Mouse (Mus musculus) induced T-regulatory cell, adult 2 months (primary cell): ENCODE results near the gene Ppif.

ENCODE experiments used
- DNase-seq: peaks from one replicate; pipeline ENCODE4 v3.0.0-alpha.2; 2012; ENCODE audit warnings: low read depth

Ppif gene

DNA sequence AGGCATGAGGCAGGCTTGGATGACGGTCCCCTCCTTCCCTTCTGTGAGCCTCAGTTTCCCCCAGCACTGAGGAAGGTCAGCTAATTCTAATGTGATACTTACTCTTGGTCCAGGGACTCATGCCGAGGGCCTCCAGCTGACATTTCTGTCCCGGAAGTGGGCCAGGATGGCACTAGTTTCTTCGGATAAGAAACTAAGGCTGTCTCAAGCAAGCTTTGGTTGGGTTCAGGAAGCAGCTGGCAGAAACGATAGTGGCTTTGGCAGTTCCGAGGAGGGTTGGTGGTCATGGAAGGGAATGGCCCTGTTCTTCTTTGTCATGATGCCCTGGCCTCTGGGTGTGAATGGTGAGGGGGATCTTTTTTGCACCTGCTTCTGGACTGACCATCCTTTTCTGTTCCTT lies 1.1 kb downstream of the Ppif start:
- DNase-seq, result peak; percentile 56

DNA sequence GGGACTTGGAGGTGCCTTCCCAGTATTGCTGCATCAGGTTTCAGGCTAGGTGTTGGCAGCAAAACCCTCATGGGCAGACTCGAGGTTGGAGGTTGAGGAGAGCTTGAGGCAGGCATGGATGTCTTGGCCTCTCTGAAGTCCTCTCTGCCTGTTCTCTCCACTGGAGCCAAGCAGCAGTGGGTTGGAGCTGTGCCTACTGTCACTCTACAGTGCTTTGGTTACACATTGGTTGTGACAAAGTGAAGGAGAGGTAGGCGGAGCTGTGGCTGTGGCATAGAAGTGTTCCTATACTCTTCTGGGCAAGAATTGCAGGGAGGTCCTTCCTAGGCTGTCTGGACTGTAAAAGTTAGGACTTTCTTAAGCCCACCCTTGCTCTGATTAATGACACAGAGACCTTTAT lies 2.4 kb downstream of the Ppif start:
- DNase-seq, result no peak

DNA sequence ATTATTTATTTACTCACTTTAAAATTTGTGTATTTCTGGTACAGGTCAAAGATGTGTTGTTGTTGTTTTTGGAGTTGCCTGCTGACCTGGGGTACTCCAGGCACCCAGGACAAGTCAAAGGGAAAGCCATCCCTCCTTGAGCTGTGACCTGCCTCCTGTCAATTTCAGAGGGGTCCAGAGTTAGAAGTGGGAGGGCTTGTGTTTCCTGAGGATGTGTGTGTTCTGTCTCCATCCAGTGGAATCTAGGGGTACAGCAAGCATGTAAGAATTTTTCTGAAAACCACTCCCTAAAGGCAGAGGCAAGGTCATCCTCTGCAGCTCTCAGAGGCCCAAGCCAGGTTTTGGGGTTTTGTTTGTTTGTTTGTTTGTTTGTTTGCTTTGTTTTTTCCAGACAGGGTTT lies 8.0 kb downstream of the Ppif start:
- peak; percentile 55 for DNase-seq

DNA sequence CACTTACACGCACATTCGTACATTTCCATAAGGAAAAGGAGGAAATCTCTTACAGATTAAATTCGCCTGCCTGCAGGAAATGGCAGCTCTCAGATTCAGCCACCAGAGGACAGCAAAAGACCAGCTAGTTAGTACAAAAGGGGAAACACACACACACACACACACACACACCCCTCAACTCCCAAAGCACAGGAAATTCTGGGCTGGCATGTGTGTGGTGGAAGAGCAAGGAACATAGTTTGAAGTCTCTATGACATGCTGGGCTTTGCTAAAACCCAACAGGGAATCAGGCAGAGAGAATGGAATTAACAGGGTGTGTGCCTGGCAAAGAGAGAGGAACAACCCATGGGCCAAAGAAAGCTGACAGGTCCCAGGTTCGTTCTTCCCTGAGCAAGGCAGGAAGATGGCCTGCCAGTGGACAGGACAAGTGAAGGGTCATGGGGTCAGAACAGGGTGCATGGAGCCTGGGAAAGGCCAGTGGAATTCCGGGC lies 13.8 kb downstream of the Ppif start:
- DNase-seq, result peak; percentile 51

DNA sequence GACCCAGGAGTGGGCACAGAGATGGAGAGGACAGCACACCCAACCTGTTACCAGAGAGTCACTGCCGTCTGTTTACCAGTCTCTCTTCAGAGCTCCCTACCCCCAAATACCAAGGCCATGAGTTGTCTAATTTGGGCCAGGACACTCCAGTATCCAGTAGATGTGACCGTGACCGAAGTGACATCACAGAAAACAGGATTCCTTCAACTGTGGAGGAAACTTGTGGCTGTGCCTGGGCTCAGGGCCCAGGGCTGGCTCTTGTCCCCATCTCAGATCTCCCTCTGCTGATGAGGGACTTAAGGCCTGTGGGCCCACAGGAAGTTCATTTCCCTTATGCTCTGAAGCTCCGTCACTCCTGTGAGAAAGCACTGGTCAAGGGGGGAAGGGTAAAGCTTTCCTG lies 14.5 kb downstream of the Ppif start:
- DNase-seq, result no peak

DNA sequence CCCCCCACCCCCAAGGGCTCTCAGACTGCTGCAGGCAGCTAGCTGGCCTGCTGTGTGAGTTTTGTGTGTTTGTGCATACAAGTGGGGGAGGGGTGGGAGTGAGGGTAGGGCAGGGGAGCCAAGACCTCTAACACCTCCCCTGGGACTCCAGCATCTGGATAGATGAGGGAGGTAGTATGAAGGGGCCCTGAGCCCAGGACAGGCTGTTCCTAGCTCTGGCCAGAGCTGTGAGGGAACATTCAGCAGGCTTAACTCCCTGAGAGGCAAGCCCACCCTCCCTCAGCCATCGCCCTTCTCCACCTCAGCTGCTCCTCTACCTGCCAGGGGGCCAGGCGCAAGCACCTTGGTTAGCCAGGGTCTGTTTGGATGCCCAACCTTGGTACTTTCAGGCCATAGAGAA lies 15.0 kb downstream of the Ppif start:
- no peak for DNase-seq

DNA sequence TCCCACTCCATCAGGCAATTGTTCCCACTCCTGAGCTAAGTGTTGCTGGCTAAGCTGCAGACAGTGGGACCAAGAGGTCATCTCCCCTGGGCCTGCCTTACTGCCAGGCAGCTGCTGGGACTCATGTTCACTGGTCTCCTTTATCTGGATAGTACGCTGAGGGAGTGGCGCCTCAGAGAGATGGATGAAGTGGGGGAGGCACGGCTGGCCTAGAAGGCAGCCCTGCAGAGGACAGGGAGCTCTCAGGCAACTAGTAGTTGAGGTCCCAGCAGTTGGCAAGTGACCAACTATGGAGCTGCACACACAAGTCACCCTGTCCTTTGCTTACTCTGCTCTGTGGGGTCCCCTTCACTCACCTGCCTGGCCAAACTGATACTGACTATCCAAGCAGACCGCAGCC lies 16.1 kb downstream of the Ppif start:
- DNase-seq, result no peak

DNA sequence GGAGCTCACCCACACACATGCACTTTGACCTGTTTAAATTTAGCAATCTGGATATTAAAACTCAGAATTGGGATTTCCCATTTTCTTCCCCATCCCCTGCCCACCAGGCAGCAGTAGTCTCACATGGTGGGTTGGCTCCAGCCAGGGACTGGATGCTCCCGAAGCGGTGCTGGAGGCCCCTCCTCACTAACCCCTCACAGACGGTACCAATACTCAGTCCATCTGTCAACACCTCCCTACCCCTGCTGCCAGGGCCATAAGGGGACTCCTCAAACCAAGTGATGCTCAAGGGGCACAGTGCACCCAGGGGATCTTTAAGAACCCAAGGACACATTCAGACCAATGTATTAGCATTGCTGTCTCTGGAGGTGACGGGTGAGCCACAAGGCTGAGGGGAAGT lies 16.7 kb downstream of the Ppif start:
- no peak for DNase-seq

DNA sequence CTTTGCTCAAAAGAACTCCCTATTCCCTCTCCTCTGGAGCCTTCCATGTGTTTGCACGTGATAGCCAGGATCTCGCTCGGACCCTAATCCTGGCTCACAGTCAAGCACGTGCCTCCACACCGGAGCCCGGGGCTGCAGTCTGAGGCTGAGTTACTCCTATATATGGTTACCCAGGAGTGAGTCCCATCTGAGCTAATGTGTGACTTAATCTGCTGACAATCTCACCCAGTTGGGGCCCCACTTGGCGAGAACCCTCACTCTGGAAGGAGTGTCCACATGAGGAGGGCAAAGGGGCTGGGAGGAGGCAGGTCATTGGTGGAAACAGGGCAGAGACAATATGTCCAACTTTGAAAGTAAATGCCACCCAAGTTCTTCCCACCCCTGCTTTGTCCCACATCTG lies 17.2 kb downstream of the Ppif start:
- no peak for DNase-seq

DNA sequence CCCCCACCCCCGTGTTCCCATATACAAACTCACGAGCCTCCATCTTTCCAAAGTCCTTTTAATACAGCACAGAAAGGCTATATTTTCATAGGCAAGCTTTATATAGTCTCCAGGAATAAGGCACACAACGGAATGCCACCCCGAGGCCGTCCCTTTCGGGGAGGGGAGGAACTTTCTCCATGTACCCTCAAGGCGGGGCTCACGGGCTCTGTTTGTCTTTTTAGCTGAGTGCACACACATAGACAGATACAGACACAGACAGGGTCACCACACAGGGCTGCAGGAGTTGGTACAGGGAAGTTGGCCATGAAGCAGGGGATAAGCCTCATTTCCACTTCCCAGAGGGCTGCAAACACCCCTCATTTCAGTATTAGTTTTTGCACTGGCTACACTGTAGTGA lies 17.6 kb downstream of the Ppif start:
- no peak for DNase-seq

DNA sequence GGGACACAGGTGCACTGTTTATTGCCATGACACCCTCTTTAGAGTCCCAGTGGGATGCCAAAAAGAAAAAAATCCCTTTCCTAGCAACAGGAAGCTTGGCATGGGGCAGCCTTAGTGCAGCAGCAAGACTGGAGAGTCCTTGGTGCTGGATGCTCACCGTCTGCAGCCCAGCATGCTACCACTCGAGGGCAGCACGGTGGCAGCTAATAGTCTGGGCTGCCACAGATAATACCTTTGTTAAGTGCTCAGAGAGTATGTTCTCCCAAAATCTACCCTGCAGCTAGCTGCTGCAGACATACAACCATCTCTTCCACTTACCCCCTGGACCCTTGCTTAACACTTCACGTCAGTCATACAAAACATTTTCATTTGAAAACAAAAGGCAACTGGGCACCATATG lies 19.5 kb downstream of the Ppif start:
- no peak for DNase-seq

DNA sequence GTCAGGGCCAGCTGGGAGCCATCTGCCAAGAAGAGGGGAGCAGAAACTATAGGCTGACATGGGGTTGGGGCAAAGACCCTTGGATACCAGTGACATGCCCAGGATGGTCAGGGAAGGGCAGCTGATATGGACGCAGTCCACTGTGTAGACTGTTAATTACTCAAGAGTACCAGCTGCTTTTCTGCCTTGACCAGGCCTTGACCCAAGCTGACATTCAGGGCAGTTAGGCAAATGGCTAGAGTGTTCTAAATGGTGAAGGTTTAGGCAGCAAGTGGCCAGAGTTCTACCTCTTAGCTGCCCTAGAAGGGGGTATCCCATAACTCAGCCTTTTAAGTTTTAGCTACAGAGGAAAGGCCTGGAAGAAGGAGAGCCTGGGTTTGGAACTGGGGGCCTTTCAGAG lies 22.6 kb downstream of the Ppif start:
- no peak for DNase-seq

DNA sequence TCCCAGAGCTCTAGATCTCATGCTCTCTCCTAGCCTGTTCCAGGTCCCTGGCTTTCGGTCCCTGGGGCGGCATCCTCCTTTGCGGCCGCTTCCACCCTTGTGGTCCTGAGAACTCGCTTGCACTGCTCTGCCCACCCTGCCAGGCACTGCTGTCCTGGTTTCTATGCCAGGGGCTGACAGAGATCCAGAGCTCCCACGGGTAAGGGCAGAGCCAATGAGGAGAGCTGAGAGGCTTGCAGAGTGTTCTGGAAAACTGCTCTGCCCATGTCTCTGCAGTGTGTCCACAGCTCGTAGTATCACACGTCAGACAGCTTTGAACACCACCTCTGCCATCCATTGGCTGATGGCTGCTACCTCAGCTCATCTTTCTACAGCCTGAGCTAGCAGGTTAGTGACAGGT lies 23.8 kb downstream of the Ppif start:
- no peak for DNase-seq

DNA sequence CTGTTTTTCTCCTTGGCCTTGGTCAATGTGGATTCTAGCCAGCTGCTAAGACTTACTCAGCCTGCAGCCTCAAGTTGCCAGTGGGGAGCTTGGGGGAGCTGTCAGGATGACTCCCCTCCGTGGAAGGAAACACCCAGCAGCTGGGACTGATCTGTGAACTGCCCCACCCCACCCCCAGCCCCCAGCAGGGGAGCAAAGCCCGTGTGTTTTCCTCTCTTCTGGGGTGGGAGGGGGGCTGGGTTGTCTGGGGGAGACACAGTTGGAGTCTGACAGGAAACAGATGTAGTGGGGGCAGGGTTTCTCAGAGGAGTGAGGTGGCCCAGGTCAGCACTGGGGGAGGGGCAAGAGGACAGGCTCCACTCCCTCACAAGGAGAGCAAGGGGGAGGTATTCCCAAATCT lies 24.5 kb downstream of the Ppif start:
- no peak for DNase-seq

DNA sequence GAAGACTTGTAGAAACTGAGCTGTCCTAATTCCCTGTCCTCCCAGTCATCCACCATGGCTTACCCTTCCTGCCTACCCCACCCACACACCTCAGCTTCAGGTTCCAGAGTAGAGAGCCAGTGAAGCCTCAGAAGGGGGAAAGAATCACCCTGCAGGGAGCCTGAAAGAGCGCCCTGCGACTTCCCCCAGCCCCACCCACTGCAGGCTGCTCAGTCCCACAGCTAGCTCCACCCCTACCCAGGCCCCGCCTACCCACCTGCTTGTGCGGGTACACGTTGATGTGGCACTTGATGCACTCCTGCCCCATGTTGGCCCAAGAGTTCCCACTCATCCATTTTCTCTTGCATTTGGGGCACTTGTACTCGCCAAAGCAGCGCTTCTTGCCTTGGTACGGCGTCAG lies 25.4 kb downstream of the Ppif start:
- peak; percentile 74 for DNase-seq

DNA sequence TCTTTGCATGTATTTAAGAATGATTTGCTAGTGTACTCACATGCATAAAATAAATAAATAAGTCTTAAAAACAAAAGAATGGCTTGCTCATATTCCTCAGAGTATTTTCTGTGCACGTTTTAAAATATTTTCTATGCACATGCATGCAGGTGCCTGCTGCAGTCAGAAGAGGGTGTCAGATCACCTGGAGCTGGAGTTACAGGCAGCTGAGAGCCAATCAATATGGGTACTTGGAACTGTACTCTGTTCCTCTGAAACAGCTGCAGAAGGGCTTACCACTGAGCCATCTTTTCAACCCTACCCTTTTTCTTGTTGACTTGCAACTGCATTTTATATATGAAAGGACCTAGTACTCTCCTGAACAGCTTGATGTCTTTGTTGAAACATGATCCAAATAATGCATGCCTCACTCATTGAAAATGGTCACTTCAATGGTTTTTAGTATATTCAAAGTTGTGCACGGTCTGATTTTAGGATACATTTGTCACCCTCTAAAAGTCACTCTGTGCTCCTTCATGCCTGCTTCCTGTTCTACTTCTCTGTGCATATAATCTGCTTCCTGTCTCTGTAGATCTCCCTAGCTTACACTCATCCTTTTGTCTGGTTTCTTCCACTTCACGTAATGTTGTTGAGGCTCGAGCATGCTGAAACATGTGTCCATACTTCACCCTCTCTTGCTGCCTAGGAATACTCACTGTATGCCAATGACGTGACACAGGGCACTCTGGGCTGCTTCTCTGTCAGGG lies 27.2 kb downstream of the Ppif start:
- peak; percentile 13 for DNase-seq

DNA sequence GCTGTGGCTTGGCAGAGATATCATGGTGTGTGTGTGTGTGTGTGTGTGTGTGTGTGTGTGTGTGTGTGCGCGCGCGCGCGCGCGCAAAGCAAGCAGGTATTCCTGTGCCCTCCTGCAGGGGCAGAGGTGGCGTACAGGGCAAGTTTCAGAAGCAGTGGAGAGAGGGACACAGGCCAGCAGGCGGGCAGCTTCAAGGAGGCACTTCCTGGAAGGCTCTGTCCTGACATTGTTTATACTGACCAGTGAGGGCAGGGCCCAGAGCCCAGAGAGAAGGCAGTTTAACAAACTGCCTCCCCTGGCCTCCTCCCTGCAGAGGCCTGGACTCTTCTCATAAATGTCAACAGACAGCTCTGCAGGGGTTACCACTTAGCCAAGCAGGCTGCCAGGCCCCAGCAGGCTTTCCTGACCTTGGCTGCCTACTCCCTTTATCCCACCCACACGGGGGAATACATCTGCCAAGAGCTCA lies 31.1 kb downstream of the Ppif start:
- peak; percentile 29 for DNase-seq

DNA sequence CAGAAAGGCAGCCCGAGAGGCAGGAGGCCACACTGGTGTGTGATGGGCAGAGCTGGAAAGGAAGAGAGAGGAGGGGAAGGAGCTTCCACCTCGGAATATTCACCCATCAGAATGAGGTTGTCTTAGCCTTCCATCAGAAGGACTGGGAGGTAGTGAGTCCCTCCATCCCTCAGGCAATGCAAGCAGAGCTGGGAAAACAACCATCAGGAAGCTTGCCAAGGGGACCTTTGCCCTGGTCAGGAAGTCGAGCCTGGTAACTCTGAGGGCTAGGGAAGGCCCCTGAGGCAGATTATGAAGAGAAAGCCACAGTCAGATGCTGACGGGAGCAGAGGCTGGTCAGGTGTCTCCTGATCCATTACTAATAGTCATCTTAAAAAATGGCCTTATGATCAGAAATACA lies 31.7 kb downstream of the Ppif start:
- DNase-seq, result no peak

DNA sequence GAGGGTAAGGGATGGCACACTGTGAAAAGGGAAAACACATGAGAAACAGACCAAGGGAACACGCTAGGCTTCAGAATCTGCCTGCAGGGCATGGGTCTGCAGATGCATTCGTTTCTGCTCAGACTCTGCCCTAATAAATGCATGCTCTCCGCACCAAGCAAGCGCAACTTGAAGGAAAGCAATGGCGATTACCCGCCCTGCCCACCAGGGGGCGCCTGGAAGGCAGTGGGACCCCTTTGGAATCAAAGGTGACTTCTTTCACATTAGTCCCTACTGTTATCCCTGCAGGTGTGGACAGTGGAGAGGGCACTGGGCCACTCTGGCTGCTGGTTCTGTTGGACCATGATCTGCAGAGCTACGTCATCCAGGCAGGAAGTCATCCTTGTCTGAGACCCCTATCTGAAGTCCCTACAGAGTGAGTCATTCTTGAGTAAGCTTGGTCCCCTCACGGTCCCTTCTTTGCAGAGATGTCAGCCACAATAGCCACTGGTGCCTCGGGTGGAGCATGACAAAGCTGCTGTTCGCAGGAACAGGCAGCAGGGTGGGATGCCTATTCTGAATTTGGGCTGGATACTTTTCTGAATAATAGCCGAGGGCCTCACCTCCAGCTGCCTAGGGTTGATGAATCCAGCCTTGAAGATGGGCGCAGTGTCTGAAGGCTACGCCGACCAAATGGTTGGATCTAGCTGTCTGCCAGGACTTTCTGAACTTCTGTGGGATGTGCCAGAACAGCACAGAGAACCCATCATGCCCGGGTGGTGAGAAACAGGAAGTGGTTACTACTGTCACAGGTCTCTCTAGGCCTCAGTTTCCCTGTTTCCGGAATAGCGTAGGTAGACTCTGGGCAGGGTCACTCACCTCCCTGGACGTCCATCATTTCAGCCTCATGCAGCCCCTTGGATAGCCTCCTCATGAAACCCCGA lies 32.5 kb downstream of the Ppif start:
- DNase-seq, result peak; percentile 76

DNA sequence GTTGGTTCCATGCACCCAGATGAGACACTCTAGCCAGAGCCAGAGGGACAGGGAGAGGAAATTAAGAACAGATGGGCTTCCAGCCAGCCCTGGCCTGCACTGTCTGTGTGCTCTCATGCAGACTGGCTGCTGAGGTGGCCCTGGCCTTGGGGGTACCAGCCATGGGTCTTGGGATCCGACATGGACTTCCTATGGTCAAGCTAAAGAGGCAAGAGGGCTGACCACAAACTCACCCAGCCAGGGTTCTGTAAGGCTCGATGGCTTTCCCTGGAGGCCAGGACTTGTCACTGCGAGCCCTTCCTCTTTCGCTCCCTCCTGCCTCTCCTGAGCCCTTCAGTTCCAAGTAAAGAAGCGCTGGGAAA lies 33.2 kb downstream of the Ppif start:
- DNase-seq, result no peak

DNA sequence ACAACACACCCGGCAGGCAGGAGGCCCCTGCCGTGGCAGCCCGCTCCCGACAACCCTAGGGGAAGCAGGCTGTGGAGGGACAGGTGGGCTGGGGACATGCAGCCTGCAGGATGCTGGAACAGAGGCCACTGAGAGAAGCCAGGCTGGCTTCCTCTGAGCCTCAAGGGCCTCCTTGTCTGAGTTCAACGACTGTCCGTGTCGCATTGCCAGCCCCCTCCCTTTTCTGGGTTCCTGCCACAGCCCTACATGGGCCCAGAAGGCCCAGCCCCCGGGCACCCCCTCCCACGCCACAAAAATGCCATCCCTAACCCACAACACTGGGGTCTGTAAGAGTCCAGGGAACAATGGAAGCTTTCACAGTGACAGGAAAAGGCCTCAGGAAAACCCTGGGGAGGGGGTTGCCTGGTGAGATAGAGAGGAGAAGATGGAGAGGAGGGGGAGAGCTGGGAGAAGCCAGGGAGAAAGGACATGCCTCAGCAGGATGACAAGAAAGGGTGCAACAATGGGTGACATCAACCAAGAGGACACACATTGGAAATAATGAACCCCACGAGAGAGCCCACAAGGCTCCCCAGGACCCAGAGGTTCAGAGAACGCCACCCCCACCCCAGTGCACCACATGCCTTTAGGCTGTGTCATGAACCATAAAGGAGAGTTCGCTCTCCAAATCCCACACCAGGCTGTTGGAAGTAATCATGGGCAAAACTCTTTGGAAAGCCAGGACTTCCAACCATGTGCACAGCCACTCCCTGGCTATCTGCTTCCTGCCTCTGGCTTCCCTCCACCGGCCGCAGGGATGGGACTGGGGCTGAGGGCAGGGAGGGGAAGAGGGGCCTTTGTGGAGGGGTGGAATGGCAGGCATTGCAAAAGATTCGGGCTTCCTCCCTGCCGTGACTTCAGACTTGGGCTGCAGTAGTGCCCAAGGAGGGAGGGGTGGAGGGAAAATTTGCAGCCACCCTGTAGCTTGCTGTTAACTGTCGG lies 41.1 kb downstream of the Ppif start:
- DNase-seq, result no peak

DNA sequence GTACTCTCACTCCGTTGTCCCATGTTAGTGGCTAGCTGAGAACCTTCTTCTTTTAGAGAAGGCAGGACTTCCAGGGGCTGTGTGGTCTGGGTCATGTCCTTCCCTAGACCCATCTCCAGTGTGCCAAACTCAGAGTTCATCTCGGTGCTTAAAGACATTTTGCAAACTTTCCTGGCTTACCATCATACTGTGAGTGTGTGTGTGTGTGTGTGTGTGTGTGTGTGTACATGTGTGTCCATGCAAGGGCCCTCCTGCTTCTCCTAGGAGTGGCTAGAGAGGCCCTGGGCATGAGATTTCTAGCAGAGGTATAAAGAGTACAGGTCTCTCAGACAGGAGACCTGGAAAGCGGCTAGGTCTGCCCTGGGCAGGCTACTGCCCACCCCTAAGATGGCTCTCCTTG lies 42.2 kb downstream of the Ppif start:
- DNase-seq, result no peak
